Mouse (Mus musculus) gastrocnemius, adult 18-20 months (tissue): ENCODE data around the gene Grik5. TPM values are rescaled to one million over a fixed set of nuclear protein-coding genes. Genes with fewer than 3 reads are reported as not detected.

Experiments used
- microRNA-seq: library from miRNA; unstranded; fragments of <30 nt; microRNA quantifications from one replicate; pipeline ENCODE4 v1.2.0, GENCODE M21; 2021
- total RNA-seq, 2 experiments: library from RNA; stranded (reverse); gene quantifications; 2 replicates each; pipeline ENCODE4 v1.2.3; 2021

The Grik5 gene
- total RNA-seq, 2 experiments from 2014 or later = 1.7 to 2.7 TPM

Small RNAs within 50 kb of the gene (microRNA-seq; reads per million reads assigned to microRNA genes)
- not detected for gene Mir6537
- gene Mir7046 = 2.7 reads per million
- not detected for gene Mir7047

Other genes starting within 250 kb of the Grik5 start
- gene Gm9844, start 210.1 kb downstream of the Grik5 start, total RNA-seq = not detected
- not detected for gene Lypd4, start 202.4 kb downstream of the Grik5 start, total RNA-seq
- not detected for gene Dmrtc2, start 202.3 kb downstream of the Grik5 start, total RNA-seq
- 100 to 1,000 TPM; 312 to 357 TPM for gene Rps19, start 188.0 kb downstream of the Grik5 start, total RNA-seq
- gene Cd79a, start 175.0 kb downstream of the Grik5 start, total RNA-seq = under 1 TPM in 1 of 2 experiments, not detected in 1; 0.14 TPM
- 10 to 100 TPM; 21.0 to 23.8 TPM for gene Arhgef1, start 169.4 kb downstream of the Grik5 start, total RNA-seq
- gene Gm4881, start 127.9 kb downstream of the Grik5 start, total RNA-seq = not detected
- gene Rabac1, start 99.6 kb downstream of the Grik5 start, total RNA-seq = 100 to 1,000 TPM; 222 to 264 TPM
- gene Atp1a3, start 66.4 kb downstream of the Grik5 start, total RNA-seq = under 1 TPM; 0.17 to 0.23 TPM
- gene Zfp574, start 221 bp upstream of the Grik5 start, total RNA-seq = 1 to 10 TPM; 7.5 to 7.7 TPM
- gene Pou2f2, start 107.4 kb upstream of the Grik5 start, total RNA-seq = under 1 TPM; 0.07 to 0.09 TPM
- 1 to 10 TPM; 8.3 to 8.4 TPM for gene Dedd2, start 148.3 kb upstream of the Grik5 start, total RNA-seq
- 1 to 10 TPM; 4.7 to 5.3 TPM for gene Zfp526, start 149.1 kb upstream of the Grik5 start, total RNA-seq
- gene Gsk3a, start 165.5 kb upstream of the Grik5 start, total RNA-seq = 10 to 100 TPM; 83.2 to 83.8 TPM
- gene Erf, start 178.4 kb upstream of the Grik5 start, total RNA-seq = 1 to 10 TPM; 5.7 to 7.3 TPM
- 10 to 100 TPM; 34.8 to 38.3 TPM for gene Cic, start 195.4 kb upstream of the Grik5 start, total RNA-seq
- 1 to 10 TPM in 1 of 2 experiments, under 1 TPM in 1; 0.82 to 1.1 TPM for gene Pafah1b3, start 225.6 kb upstream of the Grik5 start, total RNA-seq
- not detected for gene Prr19, start 229.1 kb upstream of the Grik5 start, total RNA-seq
- not detected for gene Tmem145, start 233.8 kb upstream of the Grik5 start, total RNA-seq
- 10 to 100 TPM; 20.3 to 22.0 TPM for gene Megf8, start 244.8 kb upstream of the Grik5 start, total RNA-seq